Mouse (Mus musculus): Measurements from ENCODE around the gene Egln1.

Egln1 gene

DNA sequence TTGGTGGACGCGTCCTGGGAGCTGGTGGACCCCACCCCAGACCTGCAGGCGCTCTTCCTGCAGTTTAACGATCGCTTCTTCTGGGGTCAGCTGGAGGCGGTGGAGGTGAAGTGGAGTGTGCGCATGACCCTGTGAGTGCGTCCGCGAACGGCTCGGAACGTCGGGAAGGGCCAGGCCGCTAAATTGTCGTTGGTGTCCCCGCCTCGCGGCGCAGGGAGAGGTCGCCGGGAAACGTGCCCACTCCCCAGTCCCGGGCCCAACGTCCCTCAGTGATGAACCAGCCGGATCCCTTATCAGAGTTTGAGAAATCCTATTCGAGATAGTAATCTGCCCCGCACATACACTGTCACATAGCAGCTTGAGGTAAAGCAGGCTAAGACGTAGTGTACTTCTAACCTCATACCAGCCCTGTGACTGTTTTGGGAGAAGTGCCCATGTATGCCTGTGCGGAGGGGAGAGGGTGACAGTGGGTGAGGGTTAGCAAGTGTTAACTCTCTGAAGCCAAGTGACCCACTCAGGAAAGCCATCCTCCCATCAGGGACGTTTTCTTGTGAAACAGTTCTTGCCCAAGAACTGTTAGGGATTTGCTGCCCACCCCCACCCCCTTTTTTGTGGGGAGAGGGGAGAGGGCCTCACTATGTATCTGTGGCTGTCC, 50.7 kb downstream of the Egln1 start:
- no peak for DNase-seq

DNA sequence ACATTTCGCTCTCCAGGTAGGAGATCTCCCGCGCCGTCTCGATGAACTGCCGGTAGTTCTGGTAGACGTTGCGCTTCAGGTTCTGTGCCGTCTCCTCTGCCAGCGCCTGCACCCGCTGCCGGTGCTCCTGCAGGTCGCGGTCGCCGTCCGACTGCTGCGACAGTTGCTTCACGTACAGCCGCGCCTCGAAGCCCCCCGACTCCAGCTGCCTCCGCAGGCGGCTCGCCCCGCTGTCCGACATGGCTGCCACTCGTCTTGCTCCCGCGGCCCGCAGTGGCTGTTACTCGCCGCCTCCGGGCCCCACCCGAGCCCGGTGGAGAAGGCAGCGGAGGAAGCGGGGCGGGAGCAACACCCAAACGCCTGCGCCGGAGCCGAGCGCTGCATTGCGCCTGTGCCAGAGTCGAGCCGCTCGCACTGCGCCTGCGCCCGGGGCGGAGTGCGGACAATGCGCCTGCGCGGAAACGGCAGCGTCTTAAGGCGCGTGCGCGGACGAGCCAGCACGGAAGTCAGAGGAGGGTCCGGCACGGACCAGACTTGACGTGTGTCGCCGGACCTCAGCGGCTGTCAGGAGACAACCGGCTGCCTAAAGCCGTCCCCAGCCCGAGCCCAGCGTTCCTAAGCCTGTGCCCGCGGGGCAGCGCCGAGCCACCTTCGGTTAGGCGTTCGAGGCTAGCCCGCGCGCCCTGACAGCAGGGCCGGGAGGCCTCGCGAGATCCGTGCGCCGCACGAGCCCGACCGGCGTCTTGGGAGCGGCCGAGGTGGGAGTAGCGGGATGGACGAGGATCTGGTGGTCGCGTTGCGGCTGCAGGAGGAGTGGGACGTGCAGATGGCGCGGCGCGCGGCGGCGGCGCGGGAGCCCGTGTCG, 51.5 kb downstream of the Egln1 start, which contains the start of the genes Exoc8 and Sprtn:
Gene Exoc8 (minus strand): TSS at position 320 of the 865 bp plus-strand sequence.
Gene Sprtn (plus strand): TSS at position 501 of the 865 bp plus-strand sequence.
- peak; percentile 98 for DNase-seq

DNA sequence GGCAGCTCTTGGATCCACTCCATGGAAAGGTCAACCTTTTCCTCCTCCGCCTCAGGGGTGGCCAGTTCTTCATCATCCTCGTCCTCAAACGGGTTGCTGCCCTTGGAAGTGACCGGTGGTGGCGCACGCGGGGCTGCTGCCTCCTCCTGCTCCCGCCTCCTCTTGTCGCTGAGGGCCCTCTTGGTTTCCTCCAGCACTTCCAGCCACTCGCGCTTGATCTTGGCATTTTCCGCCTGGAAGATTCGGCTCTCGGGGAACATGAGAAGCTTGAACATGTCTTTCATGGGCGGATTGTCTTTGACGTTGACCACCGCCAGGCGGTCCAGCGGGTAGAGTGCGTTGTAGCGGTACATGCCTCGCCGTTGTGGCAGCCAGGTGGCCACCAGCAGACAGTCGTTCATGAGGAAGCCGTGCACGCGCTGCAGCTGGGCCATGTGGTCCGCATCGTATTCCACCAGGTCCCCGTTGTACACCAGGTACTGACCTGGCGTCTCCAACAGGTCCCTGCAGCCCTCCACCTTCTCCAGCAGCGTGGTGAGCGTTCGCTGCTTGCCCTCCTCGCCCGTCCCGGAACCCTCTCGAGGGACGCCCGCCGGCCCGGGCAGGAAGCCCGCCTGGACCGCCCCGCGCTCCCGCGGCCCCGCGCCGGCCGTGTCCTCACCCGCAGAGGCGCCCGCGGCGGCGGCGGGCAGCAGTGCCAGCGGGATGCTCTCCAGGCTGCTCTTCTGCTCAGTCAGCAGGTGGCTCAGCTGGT, 52.3 kb downstream of the Egln1 start:
- peak; percentile 73 for DNase-seq

DNA sequence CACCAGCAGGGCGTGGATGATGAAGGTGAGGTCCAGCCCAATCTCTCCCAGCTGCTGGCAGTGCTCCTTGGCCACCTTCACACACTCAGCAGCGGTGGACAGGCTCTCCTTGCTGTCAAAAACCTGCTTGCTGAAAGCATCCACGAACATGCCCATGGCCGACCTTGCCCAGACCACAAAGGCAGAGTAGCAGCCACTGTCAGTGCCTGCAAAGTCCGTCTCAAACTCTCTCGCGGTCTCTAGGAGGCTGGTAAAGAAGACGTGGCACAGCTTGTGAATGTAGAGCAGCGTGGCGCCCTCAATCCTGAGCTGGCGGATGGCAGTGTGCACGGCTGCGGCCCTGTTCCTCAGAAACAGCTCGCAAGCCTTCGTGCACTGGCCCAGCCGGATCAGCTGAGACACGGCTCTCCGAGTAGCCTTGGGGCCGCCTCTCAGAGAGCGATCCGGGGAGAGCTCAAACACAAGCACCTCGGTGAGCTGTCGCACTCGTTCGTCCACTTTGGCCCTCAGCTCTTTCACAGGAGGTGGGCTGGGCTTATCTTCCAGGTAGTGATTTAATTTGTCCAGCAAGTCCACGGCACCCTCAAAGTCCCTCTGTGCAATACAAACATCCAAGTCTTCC, 53.0 kb downstream of the Egln1 start:
- DNase-seq: peak; percentile 26

DNA sequence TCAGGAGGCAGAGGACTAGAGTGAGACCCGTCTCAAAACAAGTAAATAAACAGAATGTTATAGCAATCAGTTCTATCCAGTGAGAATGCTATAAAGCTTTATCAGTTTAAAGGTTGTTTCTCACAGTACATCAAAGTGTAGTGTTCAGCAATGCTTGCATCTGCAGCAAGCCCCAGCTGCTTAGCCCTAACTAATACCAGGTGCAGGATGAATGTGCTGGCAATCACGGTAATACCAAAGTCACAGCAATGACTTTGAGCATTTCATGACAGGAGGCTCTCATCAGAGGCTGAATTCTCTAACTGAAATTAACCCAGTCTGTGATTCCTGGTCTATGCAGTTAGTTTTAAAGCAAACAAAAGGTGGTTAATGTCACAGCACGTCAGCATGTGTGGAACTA, 56.5 kb downstream of the Egln1 start:
- DNase-seq: no peak

DNA sequence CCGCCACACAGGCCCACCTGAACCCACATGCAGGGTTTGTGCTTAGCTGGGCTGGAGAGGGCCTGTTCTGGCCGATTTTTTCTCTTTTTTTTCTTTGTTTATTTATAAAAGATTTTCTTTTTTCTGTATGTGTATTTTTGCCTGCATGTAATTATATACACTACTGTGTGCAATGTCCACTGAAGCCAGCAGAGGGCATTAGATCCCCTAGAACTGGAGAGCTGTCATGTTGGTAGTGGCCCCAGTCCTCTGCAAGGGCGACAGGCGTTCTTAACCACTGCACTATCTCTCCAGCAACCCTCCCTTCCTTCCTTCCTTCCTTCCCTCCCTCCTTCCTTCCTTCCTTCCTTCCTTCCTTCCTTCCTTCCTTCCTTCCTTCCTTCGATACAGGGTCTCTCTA, 60.7 kb downstream of the Egln1 start:
- DNase-seq: no peak

DNA sequence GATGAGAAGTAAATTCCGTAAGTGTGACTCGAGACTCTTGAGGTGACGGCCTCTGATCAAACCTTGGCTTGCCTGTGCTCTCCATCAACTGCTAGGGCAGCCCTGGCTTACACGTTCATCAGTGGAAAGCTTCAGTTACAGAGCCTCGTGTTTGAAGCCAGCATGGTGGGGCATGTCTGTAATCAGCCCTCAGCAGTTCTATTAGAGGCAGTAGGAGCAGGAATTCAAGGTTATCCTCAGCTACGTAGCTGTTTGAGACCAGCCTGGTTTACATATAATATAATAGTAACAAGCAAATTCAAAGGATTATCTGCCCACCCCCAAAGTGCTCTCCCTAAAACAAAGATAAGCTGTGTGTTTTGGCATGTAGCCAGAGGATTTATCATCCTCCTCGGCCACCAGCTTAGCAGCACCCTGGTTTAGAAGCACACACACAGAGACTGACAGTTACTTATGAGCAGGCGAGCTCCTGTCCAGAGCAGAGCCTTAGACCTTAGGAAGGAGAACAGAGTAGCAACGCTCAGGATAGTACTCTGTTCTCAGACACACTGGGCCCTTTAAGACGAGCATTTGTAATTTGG, 70.1 kb downstream of the Egln1 start:
- no peak for DNase-seq

DNA sequence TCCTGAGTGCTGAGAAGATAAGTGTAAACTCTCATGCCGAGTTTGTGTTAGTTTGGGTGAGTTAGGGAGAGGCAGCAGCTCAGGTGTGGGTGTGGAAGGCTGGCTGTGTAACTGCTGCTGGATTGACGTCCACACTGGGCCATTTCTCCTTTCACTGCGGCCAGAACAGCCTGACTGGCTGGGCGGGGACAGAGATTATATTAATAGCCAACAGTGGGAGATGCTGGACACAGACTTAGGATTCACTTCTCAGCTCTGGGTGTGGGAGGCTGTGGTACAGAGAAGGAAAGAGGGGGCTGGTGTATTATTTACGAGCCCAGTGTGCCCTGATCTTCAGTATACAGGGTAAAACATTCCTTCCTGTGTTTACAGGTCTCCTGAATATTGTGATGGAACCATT, 71.0 kb downstream of the Egln1 start:
- DNase-seq: no peak

DNA sequence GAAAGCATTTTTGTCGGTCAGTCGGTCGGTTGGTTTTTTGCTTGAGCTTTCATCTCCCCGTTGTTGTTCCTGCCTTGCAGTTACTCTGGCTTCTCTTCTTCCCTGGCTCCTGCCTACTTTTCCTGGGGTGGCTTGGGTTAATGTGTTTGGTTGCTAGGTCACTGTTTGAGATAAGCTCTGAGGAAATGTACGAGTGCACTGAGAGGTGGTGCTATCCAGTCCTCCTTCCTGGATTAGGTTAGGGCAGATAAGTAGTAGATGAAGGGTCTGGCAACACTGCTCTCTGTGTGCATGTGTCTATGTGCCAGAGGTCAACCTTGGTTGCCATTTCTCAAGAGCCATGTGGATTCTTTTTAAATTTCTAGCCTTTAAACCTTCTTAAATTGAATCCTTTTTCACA, 76.4 kb downstream of the Egln1 start:
- no peak for DNase-seq

DNA sequence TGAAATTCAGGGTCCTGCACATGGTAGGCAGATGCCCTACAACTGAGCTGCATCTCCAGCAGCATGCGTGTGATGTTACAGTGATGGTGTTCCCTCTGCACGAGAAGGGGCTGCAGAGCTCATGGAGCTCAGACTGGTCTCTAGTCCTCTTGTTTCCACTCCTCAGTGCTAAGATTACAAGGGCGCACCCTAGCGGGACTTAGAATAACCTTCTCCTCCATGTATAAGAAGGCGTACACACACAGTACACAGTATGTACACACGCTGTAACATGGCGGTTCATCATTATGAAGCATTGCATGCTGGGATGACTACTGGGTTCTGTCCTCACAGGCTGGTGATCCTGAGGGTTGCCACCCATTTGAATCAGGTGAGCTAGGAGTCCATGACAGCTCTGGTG, 77.0 kb downstream of the Egln1 start:
- DNase-seq: no peak

DNA sequence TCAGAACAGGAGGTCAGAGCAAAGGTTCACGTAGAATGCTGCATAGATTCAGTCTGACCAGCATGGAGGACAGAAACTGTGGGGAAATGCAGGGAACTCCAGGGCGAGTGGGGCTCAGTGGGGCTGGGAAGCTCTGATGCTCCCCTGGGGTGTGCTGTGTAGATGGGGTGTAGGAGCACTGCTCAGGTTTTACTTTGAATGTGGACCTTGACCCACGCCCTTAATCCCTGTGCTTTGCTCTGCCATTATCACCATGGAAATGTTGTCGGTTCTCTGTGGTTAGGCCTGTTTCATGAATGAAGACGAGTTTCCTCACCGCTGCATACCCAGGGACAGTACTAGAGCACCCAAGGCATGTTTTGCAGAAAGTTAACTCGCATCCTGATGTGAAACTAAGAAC, 77.7 kb downstream of the Egln1 start:
- no peak for DNase-seq

DNA sequence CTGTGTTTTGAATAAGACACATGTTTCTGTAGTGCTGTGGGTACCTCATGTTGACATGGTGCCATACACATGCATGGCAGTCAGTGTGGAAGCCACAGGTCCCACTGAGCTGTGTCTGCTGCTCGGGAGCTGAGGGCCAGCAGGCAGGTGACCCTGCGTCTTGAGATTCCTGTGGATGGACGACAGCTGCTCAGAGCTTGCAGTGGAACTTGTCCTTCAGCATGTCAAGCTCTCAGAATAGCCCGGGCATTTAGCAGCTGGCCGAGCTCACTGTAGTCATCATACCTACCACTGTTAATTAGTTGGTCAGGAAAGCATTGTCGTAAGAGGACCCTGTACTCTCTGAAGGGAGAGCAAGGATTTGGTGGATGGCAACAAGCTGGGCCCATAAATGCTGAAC, 79.4 kb downstream of the Egln1 start:
- DNase-seq: no peak

DNA sequence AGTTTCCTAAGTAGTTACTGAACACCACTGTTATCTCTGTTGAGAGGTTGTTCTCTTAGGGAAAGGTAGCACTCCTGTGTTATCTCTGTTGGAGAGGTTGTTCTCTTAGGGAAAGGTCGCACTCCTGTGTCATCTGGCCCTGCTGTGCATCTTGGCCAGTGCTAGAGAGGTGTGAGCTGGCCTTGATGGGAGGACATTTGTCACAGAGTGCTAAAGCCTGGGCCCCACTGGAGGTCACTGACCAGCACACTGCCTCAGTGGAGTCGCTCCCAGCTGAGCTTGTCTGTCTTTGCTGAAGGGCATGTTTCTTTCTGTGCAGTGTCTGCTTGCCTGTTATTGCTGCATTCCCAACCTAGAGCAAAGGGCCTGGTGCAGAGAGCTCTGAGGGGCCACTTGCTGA, 82.0 kb downstream of the Egln1 start:
- no peak for DNase-seq

DNA sequence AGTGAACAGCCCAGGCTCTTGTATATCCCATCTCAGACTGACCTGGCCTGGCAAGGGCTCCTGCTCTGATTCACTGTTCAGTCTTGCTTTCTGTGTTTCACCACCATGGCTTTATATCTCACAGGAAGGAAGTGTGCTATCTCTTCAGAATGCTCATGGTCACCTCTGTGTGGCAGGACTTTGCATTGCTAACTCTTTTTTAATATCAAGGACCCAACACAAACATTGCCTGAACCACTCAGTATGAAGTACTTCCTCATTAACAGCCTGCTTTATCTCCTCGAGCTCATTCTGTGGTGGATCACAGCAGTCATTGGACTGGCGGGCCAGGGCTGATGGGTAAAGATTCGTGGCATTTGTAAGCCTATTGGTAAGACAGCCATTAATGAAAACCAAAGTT, 82.5 kb downstream of the Egln1 start:
- DNase-seq: no peak

DNA sequence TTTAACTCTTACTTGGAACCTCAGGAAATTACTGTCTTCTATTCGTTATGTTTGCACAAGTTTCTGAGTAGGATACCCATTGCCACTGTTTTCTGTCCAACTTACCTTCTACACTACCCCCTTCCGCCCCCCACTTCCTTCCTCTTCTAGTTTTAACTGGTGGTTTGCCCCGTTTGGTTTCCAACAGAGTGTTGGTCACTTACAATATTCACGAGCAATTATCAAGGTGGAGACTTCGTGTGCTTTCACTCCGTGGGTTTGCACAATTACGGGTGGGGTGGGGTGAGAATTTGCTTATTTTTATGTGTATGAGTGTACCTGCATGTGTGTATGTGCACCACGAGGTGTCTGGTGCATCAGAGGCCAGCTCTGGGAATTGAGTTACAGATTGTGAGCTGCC, 85.4 kb downstream of the Egln1 start:
- DNase-seq: no peak

DNA sequence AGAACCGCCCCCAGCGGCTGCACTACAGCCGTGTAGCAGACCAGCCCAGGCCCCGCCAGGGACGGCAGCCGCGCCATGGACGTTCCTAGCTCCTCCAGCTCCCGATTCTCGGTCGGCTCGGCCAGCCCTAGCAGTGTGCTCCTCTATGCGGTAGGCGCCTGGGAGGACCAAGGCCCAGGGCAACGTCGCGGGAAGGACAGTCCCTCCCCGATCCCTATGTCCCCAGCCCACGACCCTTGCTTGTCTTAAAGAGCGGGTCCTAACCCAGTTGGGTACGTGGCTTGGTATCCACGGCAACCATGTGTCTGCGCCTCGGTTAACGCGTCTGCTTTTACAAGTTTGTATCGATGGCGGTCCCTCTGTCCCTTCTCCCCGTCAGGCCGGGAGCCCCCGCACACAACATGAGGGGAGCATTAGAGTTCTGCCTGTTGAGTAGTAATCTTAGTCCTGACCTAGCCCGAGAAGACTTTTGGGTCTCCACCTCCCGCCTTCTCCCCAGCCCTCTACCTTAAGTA, 85.9 kb downstream of the Egln1 start:
- no peak for DNase-seq

DNA sequence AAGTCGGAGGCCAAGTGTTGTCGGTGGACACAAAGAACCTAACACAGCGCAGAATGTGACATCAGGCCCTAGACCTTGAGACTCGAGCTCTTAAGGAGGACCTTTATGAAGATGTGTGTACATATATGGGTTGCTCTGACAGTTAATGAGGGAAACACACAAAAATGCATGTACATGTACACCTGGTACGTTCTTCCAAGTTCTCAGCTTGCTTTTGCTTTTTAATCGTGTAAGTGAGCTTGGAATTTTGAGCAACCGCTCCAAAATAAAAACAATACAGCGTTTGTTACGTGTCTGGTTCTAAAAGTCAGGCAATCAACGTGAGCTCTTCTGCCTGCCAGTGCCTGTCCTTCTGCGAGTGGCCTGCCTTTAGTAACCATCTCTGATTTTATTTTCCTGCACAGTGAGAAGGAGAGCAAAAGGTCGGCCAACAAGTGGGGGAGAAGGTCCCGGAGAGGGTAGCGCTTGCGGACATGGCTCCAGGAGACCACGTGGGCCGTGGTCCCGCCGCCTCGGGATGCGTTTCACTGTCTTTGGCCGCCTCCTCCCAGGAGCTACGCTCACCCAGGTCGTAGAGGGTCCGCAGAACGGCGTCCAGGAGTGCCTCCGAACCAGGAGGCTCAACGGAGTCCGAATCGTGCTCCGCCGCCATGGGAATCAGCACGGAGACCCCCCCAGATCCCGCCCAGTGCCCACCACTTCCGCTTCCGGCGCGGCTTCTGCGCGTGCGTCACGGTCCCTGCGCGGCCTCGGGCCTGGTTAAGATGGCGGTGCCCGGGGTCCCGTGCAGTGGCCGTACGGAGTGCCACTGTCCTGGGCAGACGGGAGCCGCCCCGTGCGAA, 86.6 kb downstream of the Egln1 start, which contains the start of the genes Gnpat and 2810004N23Rik:
Gene Gnpat (plus strand): TSS at position 713 of the 842 bp plus-strand sequence.
Gene 2810004N23Rik (minus strand): TSS at position 800 of the 842 bp plus-strand sequence.
- DNase-seq: peak; percentile 95

DNA sequence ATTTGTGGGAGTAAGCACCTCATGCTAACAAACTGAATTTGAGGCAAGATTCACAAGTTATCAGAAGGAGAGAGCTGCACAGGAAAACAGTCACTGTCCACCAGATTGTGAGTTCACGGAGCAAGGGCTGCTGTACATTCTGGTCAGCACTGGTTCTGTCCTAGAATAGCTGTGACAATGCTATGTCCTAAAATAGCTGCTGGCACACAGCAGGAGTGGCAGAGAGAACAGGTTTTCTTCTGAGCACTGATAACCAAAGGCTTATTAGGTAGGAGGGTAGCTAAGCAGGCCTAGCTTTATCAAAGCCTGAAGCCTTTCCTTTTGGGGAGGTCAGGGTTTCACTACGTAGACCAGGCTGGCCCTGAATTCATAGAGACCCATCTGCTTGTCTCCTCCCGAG, 88.9 kb downstream of the Egln1 start:
- DNase-seq: no peak

DNA sequence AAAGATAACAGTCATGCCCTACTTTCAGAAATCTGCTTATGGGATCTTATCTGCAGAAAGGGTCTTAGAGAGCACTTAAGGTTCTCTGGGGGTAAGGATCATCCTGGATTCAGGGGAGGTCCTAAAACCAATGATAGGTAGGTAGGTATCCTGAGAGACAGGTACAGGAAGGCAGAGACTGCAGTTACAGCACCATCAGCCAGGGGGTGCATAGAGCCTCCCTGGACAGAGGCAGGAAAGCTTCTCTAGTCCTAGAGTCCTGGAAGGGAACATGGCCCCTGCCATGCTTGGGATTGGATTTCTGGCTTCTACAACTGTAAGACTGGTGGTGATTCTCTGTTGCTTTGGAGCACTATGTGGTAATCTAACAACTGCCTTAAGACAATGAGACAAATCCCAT, 89.7 kb downstream of the Egln1 start:
- no peak for DNase-seq
